Mouse (Mus musculus) bone marrow, adult 2 months (tissue): ENCODE measurements around the gene Drd4.

ENCODE experiments used
- CTCF ChIP-seq: fragments of 200-500 bp; IDR thresholded peaks from 2 replicates; pipeline ENCODE4 v1.5.1; 2011; ENCODE audit warnings: low read length, control low read depth; ENCODE audit not compliant: control insufficient read depth, insufficient read depth
- POLR2A ChIP-seq: fragments of 200-500 bp; IDR thresholded peaks from 2 replicates; pipeline ENCODE4 v1.6.1; 2011; ENCODE audit warnings: low read depth, mild to moderate bottlenecking, control low read depth, low read length, borderline replicate concordance; ENCODE audit not compliant: control insufficient read depth

DNA sequence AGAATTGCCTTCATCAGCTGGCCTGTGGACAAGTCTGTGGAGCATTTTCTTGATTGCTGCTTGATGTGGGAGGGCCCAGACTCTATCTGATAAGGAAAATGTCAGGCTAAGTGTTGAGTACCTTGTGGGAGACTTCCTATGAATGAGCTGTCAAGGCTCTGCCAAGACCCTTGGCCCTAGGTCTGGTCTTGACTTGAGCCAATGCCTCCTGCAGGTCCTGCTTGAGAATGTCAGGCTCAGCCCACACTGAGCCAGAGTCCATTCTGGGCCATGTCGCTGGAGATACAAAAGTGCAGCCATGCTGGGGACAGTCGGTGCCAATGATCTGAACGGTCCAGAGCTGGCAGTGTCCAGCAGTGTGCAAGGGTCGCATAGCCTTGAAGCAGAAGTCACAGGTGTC is 9.1 kb upstream of the Drd4 start:
- TF ChIP-seq POLR2A, result no peak
- TF ChIP-seq CTCF, result no peak
